Mouse (Mus musculus): ENCODE measurements around the gene Robo4.

GRCm38 (mm10) chr9:37354485-37354884 is 47.2 kb upstream of the Robo4 start:
- no peak for TF ChIP-seq CTCF (IDR thresholded peaks at IDR 0.05)
- no peak for TF ChIP-seq EP300 (IDR thresholded peaks at IDR 0.05)
